Mouse (Mus musculus): Measurements from ENCODE around the gene Mybpc2. TPM values are rescaled to one million over a fixed set of nuclear protein-coding genes. Genes with fewer than 3 reads are reported as not detected.

The Mybpc2 gene
- polyA plus RNA-seq, 1 experiment from 2014 or later: 0.09 TPM

DNA sequence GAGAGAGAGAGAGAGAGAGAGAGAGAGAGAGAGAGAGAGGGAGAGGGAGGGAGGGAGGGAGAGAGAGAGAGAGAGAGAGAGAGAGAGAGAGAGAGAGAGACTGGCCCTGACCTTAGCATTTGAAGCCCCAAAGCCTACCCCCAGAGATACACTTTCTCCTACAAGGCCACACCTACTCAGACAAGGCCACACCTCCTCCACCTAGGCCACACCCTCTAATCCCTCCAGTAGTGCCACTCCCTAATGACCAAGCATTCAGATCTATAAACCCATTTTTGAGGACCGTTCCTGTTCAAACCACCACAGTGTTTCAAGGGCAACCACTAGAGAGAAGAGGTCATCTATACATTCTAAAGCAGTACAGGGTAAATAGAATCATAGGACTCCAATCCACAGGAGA is 68.2 kb downstream of the Mybpc2 start:
- Histone ChIP-seq H3K36me3 (no peaks in the 10 kb centered on the region), H3K27me3 (peaks cover 58% of the 10 kb centered on the region), H3K4me1 (replicated peaks) (no peaks in the 10 kb centered on the region), H3K4me3 (replicated peaks) (no peak overlapping the region), H3K4me2 (no peak overlapping the region), H3K27ac (no peak overlapping the region), H3K9me3 (no peaks in the 10 kb centered on the region), H3K9ac (replicated peaks) (no peak overlapping the region)
- 91% methylated on average over 1 of the region's 1 CpGs for WGBS
- no peak for ATAC-seq (ENCODE audit: insufficient number of reproducible peaks, insufficient read depth, low FRiP score, low TSS enrichment, low read depth)

DNA sequence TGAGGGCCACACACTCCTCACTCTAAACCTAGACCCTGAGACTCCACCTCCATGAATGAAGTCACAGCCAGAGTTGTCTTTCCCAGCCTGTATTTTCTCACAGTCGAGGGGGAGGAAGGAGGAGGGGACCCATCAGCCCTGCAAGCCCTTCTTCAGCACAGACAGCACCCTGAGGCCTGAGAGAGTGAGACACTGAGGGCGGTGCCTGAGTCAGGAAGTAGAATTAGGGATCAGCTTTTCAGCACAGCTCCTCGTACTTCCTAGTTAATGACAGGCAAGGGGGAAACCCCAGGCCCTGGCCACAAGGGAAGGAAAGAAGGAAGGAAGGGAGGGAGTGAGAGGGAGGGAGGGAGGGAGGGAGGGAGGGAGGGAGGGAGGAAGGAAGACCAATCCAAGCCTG is 71.2 kb downstream of the Mybpc2 start:
- no peak for ATAC-seq (ENCODE audit: insufficient number of reproducible peaks, insufficient read depth, low FRiP score, low TSS enrichment, low read depth)
- no peak overlapping the region for H3K4me3 ChIP-seq (replicated peaks)
- H3K27me3 ChIP-seq: peaks cover 49% of the 10 kb centered on the region
- 3% methylated on average over 3 of the region's 3 CpGs for WGBS
- no peaks in the 10 kb centered on the region for H3K9me3 ChIP-seq
- H3K27ac ChIP-seq: no peak overlapping the region
- H3K36me3 ChIP-seq: no peaks in the 10 kb centered on the region
- no peaks in the 10 kb centered on the region for H3K4me1 ChIP-seq (replicated peaks)
- no peak overlapping the region for H3K4me2 ChIP-seq
- no peak overlapping the region for H3K9ac ChIP-seq (replicated peaks)

Small RNA genes lying within 50 kb of the gene (microRNA-seq; reads per million reads assigned to microRNA genes)
- not detected for gene Mir7052
- not detected for gene Mir7053

Other genes starting within 250 kb of the Mybpc2 start
- 2.0 and 2.2 TPM in 2 replicates for gene Clec11a, start 217.8 kb downstream of the Mybpc2 start, polyA plus RNA-seq (2016; fragmentation: Nextera tagmentation; extraction: Ambion mirVana)
- gene Shank1, start 214.4 kb downstream of the Mybpc2 start, polyA plus RNA-seq (2016; fragmentation: Nextera tagmentation; extraction: Ambion mirVana): 1.2 and 1.3 TPM in 2 replicates
- gene Syt3, start 140.6 kb downstream of the Mybpc2 start, polyA plus RNA-seq (2016; fragmentation: Nextera tagmentation; extraction: Ambion mirVana): 3.0 and 3.3 TPM in 2 replicates
- 0.56 and 0.64 TPM in 2 replicates for gene 1700008O03Rik, start 138.8 kb downstream of the Mybpc2 start, polyA plus RNA-seq (2016; fragmentation: Nextera tagmentation; extraction: Ambion mirVana)
- gene Lrrc4b, start 95.6 kb downstream of the Mybpc2 start, polyA plus RNA-seq (2016; fragmentation: Nextera tagmentation; extraction: Ambion mirVana): 0.86 and 0.98 TPM in 2 replicates
- gene Aspdh, start 59.3 kb downstream of the Mybpc2 start, polyA plus RNA-seq (2016; fragmentation: Nextera tagmentation; extraction: Ambion mirVana): 0.56 TPM in 1 of 2 replicates, not detected in the other
- 72.9 and 76.5 TPM in 2 replicates for gene Josd2, start 56.7 kb downstream of the Mybpc2 start, polyA plus RNA-seq (2016; fragmentation: Nextera tagmentation; extraction: Ambion mirVana)
- gene Emc10, start 28.1 kb downstream of the Mybpc2 start, polyA plus RNA-seq (2016; fragmentation: Nextera tagmentation; extraction: Ambion mirVana): 93.6 and 111 TPM in 2 replicates
- 19.0 and 27.5 TPM in 2 replicates for gene Fam71e1, start 28.1 kb downstream of the Mybpc2 start, polyA plus RNA-seq (2016; fragmentation: Nextera tagmentation; extraction: Ambion mirVana)
- gene Spib, start 7.4 kb upstream of the Mybpc2 start, polyA plus RNA-seq (2016; fragmentation: Nextera tagmentation; extraction: Ambion mirVana): 0.22 and 0.34 TPM in 2 replicates
- gene Pold1, start 24.2 kb upstream of the Mybpc2 start, polyA plus RNA-seq (2016; fragmentation: Nextera tagmentation; extraction: Ambion mirVana): 132 and 140 TPM in 2 replicates
- 70.7 and 72.0 TPM in 2 replicates for gene Nr1h2, start 29.3 kb upstream of the Mybpc2 start, polyA plus RNA-seq (2016; fragmentation: Nextera tagmentation; extraction: Ambion mirVana)
- gene Napsa, start 47.7 kb upstream of the Mybpc2 start, polyA plus RNA-seq (2016; fragmentation: Nextera tagmentation; extraction: Ambion mirVana): 0.83 and 1.4 TPM in 2 replicates
- 0.37 and 0.49 TPM in 2 replicates for gene Kcnc3, start 66.0 kb upstream of the Mybpc2 start, polyA plus RNA-seq (2016; fragmentation: Nextera tagmentation; extraction: Ambion mirVana)
- 3.2 and 4.2 TPM in 2 replicates for gene Myh14, start 146.2 kb upstream of the Mybpc2 start, polyA plus RNA-seq (2016; fragmentation: Nextera tagmentation; extraction: Ambion mirVana)
- gene Izumo2, start 184.1 kb upstream of the Mybpc2 start, polyA plus RNA-seq (2016; fragmentation: Nextera tagmentation; extraction: Ambion mirVana): not detected in 2 replicates
- gene Vrk3, start 223.8 kb upstream of the Mybpc2 start, polyA plus RNA-seq (2016; fragmentation: Nextera tagmentation; extraction: Ambion mirVana): 36.2 and 36.8 TPM in 2 replicates
- gene Zfp473, start 226.4 kb upstream of the Mybpc2 start, polyA plus RNA-seq (2016; fragmentation: Nextera tagmentation; extraction: Ambion mirVana): 2.6 and 3.3 TPM in 2 replicates

Data from limb, embryonic 12.5 days (tissue).